Mouse (Mus musculus) regulatory T cell (primary cell): ENCODE measurements around the gene Dtnb.
"Not testable (repeated sequence)": the region's sequence is repeated elsewhere in the genome, so short reads cannot be mapped to it uniquely, and the experiment has no call there.

Experiments
- in situ Hi-C: fragments of 300-600 bp; cut with MboI, MseI; formaldehyde crosslinking; loops from one replicate; pipeline ENCODE4 v1.15.1; 2025; ENCODE audit warnings: high pct_unique_total_duplicates

Gene Dtnb

GRCm38 (mm10) chr12:3571787-3572580 lies at the start of gene Dtnb:
Gene Dtnb, plus strand, starts transcription at chr12:3572381.
- in situ Hi-C loops, result no loop called here

GRCm38 (mm10) chr12:3525536-3525935 lies 46.6 kb upstream of the Dtnb start:
- in situ Hi-C loops, result no loop called here

GRCm38 (mm10) chr12:3535446-3535845 lies 36.7 kb upstream of the Dtnb start:
- in situ Hi-C loops, result not testable (repeated sequence)

- in situ Hi-C loops, result no loop called here
Measured at GRCm38 (mm10) chr12:3537616-3538015, 34.6 kb upstream of the Dtnb start.

DNA sequence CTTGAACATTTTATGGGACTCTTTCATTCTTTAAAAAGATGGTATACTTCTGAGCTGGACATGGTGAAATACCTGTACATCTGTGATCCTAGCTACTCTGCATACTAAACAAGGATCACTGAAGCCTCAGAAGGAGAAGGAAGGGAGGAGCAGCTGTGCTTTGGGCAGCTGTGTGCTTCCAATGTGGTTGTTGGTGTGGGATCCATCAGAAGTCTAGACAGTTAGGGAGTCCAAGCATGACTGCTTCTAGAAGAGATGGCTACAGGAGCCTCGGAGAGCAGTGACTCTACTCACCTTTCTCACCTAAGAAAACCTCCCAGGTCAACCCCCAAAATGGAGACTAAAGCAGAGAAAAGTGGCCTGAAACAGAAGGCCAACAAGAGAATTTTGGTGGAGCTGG lies 34.1 kb upstream of the Dtnb start:
- in situ Hi-C loops, result no loop called here

- in situ Hi-C loops, result no loop called here
Measured at GRCm38 (mm10) chr12:3539605-3540004, 32.6 kb upstream of the Dtnb start.

DNA sequence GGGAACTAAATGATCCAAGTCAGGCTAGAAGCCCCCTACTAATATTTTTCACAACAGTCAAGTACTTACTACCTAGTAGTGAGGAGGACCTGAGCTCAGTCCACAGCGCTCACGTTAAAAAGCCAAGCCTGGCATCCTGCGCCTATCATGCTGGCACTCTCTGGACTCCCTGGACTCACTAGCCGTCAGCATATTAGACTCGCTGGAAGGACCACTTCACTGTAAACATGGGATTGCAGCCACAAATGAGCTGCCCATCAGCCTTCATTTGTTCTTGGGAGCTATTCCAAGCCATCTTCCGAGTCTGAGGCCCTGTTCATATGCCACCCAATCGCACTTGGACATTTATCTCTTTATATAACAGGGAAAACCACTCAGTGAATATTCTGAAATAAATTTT lies 31.3 kb upstream of the Dtnb start:
- in situ Hi-C loops, result no loop called here

- in situ Hi-C loops, result no loop called here
Measured at GRCm38 (mm10) chr12:3545451-3545850, 26.7 kb upstream of the Dtnb start.

DNA sequence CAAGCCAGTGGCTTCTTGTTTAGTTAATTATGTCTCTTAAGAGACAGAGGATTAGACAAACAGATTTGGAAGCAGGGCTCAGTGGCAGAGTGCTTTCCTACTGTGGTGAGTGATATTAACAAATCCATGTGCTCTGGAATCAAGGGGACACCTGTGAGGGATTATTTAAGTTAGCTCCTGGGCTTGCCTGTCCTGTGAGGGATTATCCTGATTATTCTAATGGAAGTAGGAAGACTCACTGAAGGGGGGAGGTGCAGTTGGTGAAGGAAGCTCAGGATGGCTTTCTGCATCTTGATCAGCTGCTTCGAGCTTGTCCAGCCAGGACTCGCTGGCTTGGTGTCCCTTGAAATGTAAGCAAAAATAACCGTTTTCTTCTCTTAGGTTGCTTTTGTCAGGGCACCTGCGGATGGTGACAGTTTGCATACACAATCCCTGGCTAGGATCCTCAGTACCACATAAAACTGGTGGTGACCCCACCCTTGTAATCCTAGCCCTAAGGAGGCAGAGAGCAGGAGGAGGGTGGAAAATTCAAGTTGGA lies 26.0 kb upstream of the Dtnb start:
- in situ Hi-C loops, result no loop called here

- in situ Hi-C loops, result no loop called here
Measured at GRCm38 (mm10) chr12:3546781-3547180, 25.4 kb upstream of the Dtnb start.

GRCm38 (mm10) chr12:3547506-3547905 lies 24.7 kb upstream of the Dtnb start:
- in situ Hi-C loops, result no loop called here

- in situ Hi-C loops, result no loop called here
Measured at GRCm38 (mm10) chr12:3547911-3548310, 24.3 kb upstream of the Dtnb start.

DNA sequence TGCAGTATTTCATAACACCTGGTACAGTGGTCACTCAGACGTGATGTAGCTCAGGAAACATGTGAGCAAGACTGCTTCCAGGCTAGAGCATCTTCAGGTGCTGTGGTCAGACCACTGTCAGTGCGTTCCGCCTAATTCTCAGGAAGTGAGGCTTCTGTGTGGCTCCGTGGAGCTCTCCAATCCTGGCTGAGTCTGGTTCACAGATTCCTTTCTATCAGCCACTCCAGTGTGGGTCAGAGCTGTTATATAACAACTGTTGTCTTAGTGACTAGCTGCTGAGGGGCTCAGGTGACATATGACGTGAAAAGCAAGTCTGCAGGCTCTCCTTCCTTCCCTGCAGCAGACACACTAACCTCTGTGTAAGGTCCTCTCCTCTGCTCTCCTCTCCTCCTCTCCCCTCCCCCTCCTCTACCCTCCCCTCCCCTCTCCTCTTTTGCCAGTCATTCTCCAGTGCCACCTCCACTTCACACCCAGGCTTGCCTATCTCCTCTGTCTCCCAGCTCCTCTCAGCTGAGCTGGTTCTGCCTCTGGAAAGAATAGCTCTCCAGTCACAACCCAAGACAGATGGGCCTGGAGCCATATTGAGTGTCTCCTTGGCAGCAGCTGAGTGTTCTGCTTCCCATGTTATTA lies 23.5 kb upstream of the Dtnb start:
- in situ Hi-C loops, result no loop called here

DNA sequence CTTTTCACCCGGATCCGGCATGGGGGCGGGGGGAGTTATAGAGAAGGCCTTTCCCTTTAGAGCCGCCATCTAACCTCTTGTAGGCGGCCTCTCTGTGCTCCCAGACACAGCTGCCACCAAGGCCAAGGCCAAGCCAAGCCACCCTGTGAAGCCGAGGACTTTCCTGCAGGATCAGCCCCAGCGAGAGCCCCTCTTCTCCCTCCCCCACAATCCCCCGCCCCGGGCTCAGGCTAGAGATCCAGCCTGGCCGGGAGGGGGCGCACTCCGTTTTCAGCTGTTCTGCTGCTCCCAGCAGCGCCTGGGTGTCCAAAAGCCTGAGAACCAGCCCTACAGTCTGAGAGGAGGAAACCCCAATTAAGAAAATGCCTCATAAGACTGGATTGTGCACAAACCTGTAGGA lies 21.9 kb upstream of the Dtnb start:
- in situ Hi-C loops, result no loop called here

GRCm38 (mm10) chr12:3557414-3558319 lies 14.5 kb upstream of the Dtnb start:
- in situ Hi-C loops, result no loop called here

DNA sequence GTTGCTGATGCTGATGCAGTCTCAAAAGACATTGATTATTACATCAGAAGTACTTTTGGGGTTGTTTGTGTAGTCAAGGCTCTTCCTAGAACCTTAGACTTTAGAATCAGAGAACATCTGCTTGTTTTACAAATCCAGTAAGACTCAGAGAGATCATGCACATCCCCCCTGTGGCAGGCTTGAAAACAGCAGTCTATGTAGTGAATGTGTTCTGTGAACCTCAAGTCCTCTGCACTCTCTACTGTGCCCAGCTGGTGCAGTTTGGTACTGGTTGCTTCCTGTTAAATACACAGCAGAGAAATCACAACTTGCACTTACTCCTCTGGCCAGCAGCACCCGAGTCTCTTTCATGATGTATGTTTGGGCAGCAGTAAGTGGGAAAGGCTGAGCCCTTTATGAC lies 11.6 kb upstream of the Dtnb start:
- in situ Hi-C loops, result no loop called here

DNA sequence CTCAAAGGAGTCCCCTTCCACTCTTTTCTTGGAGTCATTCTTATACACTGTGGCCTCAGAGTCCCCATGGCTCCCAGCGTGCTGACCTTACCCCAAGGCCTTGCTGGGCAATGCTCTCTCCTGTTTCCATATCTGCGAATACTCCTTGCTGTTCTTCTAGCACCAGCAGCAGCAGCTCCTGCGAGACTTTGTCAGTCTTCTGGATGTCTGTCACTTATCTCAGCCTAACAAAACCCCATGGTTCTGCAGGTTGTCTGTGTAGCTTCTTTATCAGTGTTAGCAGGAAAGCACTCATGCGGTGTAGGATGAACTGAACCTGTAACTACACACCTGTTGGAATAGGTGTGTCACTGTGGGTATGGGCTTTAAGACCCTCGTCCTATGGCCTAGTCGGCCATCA lies 11.1 kb upstream of the Dtnb start:
- in situ Hi-C loops, result no loop called here

- in situ Hi-C loops, result no loop called here
Measured at GRCm38 (mm10) chr12:3562806-3563205, 9.4 kb upstream of the Dtnb start.

GRCm38 (mm10) chr12:3563659-3564058 lies 8.5 kb upstream of the Dtnb start:
- in situ Hi-C loops, result no loop called here

GRCm38 (mm10) chr12:3568461-3568991 lies 3.7 kb upstream of the Dtnb start:
- in situ Hi-C loops, result no loop called here

GRCm38 (mm10) chr12:3570711-3571400 lies 1.3 kb upstream of the Dtnb start:
- in situ Hi-C loops, result no loop called here
